Mouse (Mus musculus) frontal cortex, postnatal 10 days (tissue): ENCODE measurements around the gene Wfdc12.
"Not testable (repeated sequence)": the region's sequence is repeated elsewhere in the genome, so short reads cannot be mapped to it uniquely, and the experiment has no call there.

ENCODE experiments used
- DNase-seq, 2 experiments: peaks; one replicate each; pipeline ENCODE4 v3.0.0; 2022; ENCODE audit warnings: low spot score in 2 of 2, mixed read lengths in 1 of 2

Gene Wfdc12

GRCm38 (mm10) chr2:164190576-164190975 lies at the start of gene Wfdc12:
Gene Wfdc12, minus strand, starts transcription at chr2:164190608.
- DNase-seq = no peak

DNA sequence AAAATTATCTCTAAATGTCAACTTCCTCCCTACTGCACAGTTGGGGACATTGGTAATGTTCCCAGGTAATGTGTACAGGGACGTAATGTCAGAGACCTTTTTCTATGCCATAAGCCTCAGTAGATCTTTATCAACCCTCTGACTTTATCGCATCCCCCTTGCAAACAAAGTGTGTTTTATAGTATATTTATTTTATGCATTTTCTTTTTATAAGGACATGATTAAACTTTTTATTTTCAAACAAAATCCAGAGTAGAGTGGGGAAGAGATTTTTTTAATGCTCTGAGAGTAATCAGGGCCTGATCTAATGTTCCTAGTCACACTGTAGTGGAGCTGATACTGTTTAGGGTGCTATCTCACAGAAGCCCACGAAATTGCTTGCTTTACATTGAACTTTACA lies 48.0 kb upstream of the Wfdc12 start, which contains the start of gene Svs2:
TSS of gene Svs2 (minus strand) at position 101 of the 400 bp plus-strand sequence.
- DNase-seq = no peak

DNA sequence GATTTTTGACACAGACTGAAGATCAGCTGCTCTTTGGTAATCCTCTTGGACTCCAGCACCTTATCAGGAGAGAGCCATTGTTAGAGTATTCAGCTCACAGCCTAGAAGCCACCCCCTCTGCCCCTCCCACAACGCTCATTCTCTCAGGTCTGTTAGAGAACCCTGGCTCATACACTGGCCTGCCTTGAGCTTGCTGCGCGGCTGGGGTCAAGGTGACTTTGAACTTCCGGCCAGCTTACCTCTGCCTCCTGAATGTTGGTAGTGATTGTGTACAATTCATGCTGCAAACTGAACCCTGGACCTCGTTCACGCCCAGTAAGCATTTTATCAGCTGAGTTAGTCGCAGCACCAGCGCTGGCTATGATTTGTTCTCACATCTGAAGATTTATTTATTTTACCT lies 42.3 kb upstream of the Wfdc12 start:
- DNase-seq = no peak

- DNase-seq = no peak
These were observed 38.1 kb upstream of the Wfdc12 start for GRCm38 (mm10) chr2:164228361-164229070.

GRCm38 (mm10) chr2:164221522-164221921 lies 31.1 kb upstream of the Wfdc12 start, which contains the start of gene Wfdc15b:
Gene Wfdc15b, minus strand, starts transcription at chr2:164221660.
- DNase-seq = no peak

GRCm38 (mm10) chr2:164219295-164219694 lies 28.9 kb upstream of the Wfdc12 start:
- no peak for DNase-seq

DNA sequence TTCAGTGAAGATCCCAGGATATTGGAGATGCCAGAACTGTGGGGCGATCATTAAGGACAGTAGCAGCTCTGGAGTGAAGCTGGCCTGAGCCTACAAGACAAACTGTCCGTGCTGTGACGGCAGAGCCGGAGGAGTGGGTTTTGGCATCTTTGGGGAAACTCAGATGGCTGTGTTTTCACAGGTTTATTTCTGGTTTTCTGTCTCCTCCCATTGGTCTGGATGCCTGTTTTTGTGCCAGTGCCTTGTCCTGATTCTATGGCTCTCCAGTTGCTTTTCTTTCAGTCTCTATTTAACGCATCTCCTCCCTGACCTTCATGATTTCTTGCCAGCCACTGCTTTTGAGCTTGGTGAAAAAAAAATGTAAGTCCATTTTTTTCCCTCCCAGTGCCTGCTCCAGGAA lies 22.3 kb upstream of the Wfdc12 start:
- DNase-seq = no peak

- no peak for DNase-seq
These were observed 20.5 kb upstream of the Wfdc12 start for GRCm38 (mm10) chr2:164210892-164211291.

DNA sequence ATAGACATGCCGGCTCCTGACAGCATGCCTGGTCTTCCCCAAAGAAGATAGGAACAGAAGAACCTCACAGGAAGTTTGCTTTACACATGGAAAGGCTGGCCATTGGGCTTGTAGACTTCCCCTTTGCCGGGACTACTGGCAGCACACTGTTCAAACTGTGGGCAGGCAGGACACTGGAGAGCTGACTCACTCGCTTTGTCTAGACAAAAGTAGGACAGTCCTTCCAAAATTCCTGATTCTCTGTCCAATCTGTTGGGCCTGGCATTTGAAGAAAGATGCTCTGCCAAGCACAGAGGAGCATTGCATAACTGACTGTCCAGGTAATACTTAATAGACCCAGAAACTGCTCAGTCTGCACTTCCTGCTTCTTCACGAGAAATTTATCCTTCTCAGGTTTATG lies 16.3 kb upstream of the Wfdc12 start:
- DNase-seq = no peak

- not testable (repeated sequence) for DNase-seq
These were observed 15.6 kb upstream of the Wfdc12 start for GRCm38 (mm10) chr2:164206011-164206410.

DNA sequence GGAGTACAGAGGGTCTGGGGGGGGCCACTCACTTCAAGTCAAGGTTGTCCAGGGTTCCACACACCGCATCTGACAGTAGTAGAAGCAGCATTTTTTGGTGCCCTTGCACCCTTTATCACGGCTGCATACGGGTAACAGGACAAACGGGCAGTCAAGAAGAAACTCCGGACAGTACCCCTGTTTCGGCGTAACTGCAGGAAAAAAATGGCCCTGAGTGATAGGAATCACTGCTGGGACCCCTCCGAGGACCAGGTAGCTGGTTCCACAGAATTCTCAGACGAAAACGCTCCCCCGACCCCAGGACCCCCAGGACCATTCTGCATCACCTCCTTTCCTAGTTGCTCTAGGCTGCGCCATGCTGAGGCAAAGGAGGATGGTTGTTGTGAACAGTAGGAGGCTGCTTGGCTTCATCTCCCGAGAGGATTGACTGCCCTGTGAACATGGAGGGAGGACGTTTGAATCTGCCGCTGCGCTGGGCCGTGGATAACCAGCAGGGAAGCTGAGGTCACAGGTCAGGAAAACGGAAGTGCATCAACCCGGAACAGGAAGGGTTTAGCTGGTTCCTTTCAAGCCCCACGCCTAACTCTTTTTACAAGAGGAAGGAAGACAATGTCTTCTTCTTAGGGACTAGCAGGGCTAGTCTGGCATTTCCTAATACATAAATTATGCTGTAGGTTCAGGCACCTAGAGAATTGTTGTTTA lies 9.4 kb upstream of the Wfdc12 start, which contains the start of gene Wfdc15a:
TSS of gene Wfdc15a (minus strand) at position 505 of the 702 bp plus-strand sequence.
- no peak for DNase-seq

DNA sequence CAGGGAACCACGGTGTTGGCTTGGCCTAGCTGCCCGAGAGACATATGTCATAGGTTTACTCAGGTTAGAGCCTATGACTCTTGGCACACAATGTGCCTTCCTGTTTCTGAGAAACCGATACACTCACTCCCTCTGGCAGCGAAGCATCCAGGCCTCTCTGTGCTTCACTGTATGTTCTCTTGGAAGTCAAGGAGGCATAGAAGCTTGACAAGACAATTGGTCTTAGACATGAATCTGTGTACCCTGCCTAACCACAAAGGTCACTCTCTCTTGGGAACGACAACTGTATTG lies 6.2 kb upstream of the Wfdc12 start:
- DNase-seq = no peak

- DNase-seq = no peak
These were observed 5.7 kb upstream of the Wfdc12 start for GRCm38 (mm10) chr2:164195971-164196699.

DNA sequence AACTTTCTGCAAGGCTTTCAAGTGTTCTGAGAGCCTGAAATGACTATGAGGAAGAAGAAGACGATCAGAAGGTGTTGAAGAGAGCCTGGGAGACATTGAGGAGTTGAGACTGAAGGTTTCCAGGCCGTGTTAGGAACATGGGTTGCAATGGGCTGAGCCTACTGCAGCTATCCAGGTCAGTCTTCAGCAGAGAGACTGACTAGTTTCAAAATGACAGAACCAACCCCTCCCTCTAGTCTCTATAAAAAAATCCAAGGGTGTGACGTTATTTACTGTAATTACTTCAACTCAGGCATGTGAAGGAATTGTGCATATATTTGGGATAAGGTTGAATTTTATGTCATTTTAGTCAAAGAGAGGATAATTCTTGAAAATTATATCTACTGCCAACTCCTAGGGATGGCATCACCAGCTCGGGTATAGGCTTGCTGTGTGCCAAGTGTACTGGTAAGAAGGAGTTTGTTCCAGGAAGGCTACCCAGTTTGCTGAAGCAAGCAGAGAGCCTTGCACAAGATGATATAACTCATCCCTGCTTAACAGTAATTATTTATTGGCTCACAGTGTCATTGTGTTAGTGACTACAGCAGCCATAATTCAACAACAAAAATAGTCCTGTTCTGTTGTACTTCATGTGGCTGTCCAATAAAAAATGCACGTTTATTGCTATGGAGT lies 4.7 kb upstream of the Wfdc12 start:
- no peak for DNase-seq

GRCm38 (mm10) chr2:164192279-164192678 lies 1.9 kb upstream of the Wfdc12 start:
- DNase-seq = no peak

- DNase-seq = no peak
These were observed 1.7 kb downstream of the Wfdc12 start for GRCm38 (mm10) chr2:164188722-164189121.

- no peak for DNase-seq
These were observed 6.2 kb downstream of the Wfdc12 start for GRCm38 (mm10) chr2:164184145-164184719.

GRCm38 (mm10) chr2:164183340-164183739 lies 7.1 kb downstream of the Wfdc12 start:
- no peak for DNase-seq

GRCm38 (mm10) chr2:164182692-164183255 lies 7.6 kb downstream of the Wfdc12 start, which contains the start of gene Wfdc5:
Gene Wfdc5, minus strand, starts transcription at chr2:164182742.
- peak in 1 of 2 experiments; percentile 0 for DNase-seq

GRCm38 (mm10) chr2:164180770-164181169 lies 9.6 kb downstream of the Wfdc12 start:
- DNase-seq = no peak

DNA sequence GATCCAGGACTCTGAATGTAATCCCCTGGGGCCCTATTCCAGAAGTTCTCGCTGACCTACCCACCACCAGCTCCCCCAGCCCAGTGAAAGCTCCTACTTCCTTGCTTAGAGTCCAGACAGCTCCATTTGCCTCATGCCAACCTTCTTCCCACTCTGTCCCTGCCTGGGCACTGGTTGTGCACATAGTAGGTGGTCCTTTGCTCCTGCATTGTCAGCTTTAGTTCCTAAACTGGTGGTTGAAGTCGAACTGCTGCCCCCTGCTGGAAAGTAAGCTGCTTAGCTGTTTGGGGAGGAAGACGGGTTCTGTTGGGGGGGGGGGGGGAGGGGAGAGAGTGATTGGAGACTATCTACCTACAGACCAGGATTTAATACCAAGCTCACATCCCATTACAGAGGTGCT lies 10.3 kb downstream of the Wfdc12 start:
- DNase-seq = no peak
